Mouse (Mus musculus): Measurements from ENCODE around the gene Csad.

DNA sequence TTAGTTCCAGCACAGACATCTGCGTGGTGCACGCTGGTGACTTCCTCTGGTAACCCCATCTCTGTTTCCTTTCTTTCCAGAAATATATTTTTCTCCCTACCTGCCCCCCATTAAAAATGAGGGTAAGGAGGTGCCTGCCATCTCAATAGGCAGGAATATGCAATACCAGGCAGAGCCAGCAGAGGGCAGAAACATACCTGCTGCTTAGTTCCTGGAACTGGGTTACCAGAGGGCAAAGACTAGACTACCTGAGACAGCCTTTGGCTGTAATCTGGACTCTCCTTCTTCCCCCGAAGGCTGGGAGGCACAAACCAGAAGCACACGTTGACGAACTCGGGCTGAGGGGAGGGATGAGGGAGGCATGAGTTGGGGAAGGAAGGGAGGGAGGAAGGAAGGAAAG lies 26.2 kb downstream of the Csad start:
- TF ChIP-seq CTCF (IDR thresholded peaks at IDR 0.05; ENCODE audit: extremely low read depth, insufficient read length, insufficient replicate concordance, low read depth, low read length) (peak; percentile 77; the same call in 1 of the 2 replicates), POLR2A (IDR thresholded peaks at IDR 0.05; ENCODE audit: low read depth, low read length) (no peak)

Measured in small intestine, adult 2 months (tissue).